Mouse (Mus musculus): ENCODE measurements around the gene Ctf1.

- TF ChIP-seq CTCF (IDR thresholded peaks at IDR 0.05; ENCODE audit: low read depth, low read length) = no peak
- no peak for TF ChIP-seq GATA1 (IDR thresholded peaks at IDR 0.05; ENCODE audit: borderline replicate concordance, low read length)
- TF ChIP-seq TAL1 (conservative IDR thresholded peaks at IDR 0.05; ENCODE audit: low read depth, low read length) = no peak
- no peak for TF ChIP-seq POLR2AphosphoS5 (IDR thresholded peaks at IDR 0.05; ENCODE audit: insufficient replicate concordance, low read depth, low read length)
Observed at GRCm38 (mm10) chr7:127718339-127718738, 5.8 kb downstream of the Ctf1 start.

Measured in G1E (cell line).